Mouse (Mus musculus): Measurements from ENCODE around the gene Hoxd12.

DNA sequence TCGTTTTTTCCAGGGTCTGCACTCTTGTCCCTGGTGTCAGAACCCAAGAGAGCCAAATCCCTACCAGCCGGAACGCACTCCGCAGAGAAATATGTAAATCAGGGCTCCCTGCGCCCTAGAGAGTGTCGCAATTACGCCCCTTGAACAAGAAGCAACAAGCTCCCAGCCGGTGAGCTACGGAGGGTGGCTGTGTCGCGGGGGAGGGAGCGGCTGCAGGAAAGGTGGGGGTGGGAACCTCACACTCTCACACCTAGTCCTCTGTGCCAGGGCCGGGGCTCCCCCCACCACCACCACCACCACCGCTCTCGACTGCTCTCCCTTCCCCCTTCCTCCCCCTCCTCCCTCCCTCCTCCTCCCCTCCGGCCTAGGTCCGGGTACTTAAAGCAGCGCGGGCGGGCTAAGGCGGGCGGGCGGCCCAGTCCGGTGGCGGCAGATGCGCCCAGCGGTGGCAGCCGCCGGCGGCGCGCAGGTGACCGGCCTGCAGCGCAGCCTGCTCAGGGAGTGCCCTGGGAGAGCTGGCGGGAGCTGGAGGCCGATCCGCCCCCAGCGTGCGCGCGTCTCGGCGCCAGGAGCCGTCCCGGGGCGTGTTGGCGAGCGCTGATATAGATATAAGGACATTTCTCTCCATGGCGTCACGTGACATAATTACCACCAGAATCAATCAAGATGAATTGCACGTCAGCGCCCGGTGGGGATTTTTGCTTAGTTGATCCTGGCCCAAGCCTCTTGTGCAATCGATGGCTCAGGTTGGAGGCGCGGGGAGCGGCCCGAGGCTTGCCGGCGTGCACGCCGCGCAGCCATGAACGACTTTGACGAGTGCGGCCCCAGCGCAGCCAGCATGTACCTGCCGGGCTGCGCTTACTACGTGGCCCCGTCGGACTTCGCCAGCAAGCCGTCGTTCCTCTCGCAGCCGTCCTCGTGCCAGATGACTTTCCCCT lies 7.0 kb downstream of the Hoxd12 start:
- no peak for TF ChIP-seq CTCF (conservative IDR thresholded peaks at IDR 0.05; ENCODE audit: low read length)
- no peak for TF ChIP-seq NANOG (IDR thresholded peaks at IDR 0.05; ENCODE audit: borderline replicate concordance, low read length)

Data from E14TG2a.4 (cell line).